In the genomic region with DNA sequence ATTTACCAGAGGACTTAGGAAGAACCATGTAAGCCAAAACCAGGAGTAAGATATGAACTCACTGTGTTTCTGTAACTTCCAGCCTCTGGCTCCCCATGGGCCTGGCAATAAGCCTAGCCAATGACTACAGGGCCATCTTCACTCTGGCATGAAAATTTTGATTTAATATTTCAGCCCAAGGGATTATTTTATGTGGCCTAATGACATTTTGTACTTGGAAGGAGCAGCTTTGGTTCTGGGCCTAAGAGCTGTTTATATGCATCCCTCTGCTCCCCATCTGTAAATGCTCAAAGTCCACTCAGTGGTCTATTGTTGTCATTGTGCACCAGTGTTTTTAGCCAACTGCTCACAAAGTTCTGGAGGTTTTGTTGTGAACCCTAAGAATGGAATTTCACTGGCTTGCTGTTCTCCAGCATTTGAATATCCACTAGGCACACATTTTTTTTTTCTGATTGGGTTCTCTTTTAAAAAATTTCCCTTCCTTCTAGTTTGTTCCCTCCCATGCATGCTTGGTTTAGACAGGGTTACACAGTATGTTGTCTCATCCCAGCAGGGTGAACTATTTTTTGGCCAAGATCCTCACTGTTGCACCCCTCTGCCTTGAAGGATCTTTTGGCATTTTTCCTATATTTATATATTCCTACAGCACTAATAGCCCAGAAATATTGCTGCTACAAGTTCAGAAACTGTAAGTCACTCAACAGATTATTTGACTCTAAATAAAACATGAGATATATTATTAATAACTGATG, we compare ENCODE assay signal across 8 mouse cellular contexts.
DNase-seq lines count a peak whose midpoint lies in the region.

No protein-coding gene starts in this region.

- peak; percentile 12 for DNase-seq in adrenal gland, adult 2 months
- no peak for DNase-seq in adrenal gland, adult 8-10 months
- DNase-seq in left cerebral cortex, postnatal 4 days, result peak; percentile 10
- DNase-seq in left cerebral cortex, postnatal 36 days (ENCODE audit: low spot score in 2 of 2), result no peak
- DNase-seq in kidney, adult 8-10 months, result peak; percentile 19 to 35
- DNase-seq in ovary, postnatal 14 days (ENCODE audit: low spot score), result peak; percentile 9
- DNase-seq in retina, embryonic 14.5 days (ENCODE audit: low spot score), result no peak
- no peak for DNase-seq in embryo, embryonic 10 days (ENCODE audit: low spot score)

- intact Hi-C loops in left cerebral cortex, postnatal 4 days (cut with DNase I), result no loop called here
- intact Hi-C loops in left cerebral cortex, postnatal 36 days (cut with DNase I), result no loop called here

Comparison
In these comparisons a context has a peak if more than half of its experiments do, and no peak if none do; other contexts are left out.
1. DNase-seq: peak in adrenal gland, adult 2 months (single experiment), left cerebral cortex, postnatal 4 days (single experiment), kidney, adult 8-10 months (2 of 2) and ovary, postnatal 14 days (single experiment); none in adrenal gland, adult 8-10 months (single experiment), left cerebral cortex, postnatal 36 days (0 of 2), retina, embryonic 14.5 days (single experiment) and embryo, embryonic 10 days (single experiment).